Comparison of ENCODE assay signal across 11 mouse cellular contexts in genomic region chr7:79544281-79545065, GRCm38 (mm10).
DNase-seq lines count a peak whose midpoint lies in the region; ATAC-seq and TF ChIP-seq lines count a peak whose summit lies in the region.
"Had no signal": no experiment of that assay in that cellular context is flagged by ENCODE, and none has a peak within 500 bp of the region (broad histone marks: within the 10 kb centered on the region; RNA-seq: fewer than 3 reads in every experiment).

No protein-coding gene starts in this region.

- H3K27ac ChIP-seq in embryonic facial prominence, embryonic 11.5 days (replicated peaks; ENCODE audit: low read depth, low read length): 0 out of 2 replicates have a peak overlapping the region, but pooled peaks have one; percentile 4
- peak overlapping the region; percentile 85 for H3K27ac ChIP-seq in hindbrain, embryonic 14.5 days
- H3K27ac ChIP-seq in midbrain, postnatal 0 days (ENCODE audit: low read depth, low read length): peak overlapping the region; percentile 70; the same call in 1 of the 2 replicates
- H3K27ac ChIP-seq: limb, embryonic 13.5 days had no signal

- no peaks in the 10 kb centered on the region for H3K9me3 ChIP-seq in embryonic facial prominence, embryonic 11.5 days (replicated peaks; ENCODE audit: control insufficient read depth, low read length)
- no peaks in the 10 kb centered on the region for H3K9me3 ChIP-seq in hindbrain, embryonic 14.5 days (ENCODE audit: control insufficient read depth, low read length)
- H3K9me3 ChIP-seq in midbrain, postnatal 0 days (ENCODE audit: low read length): no peaks in the 10 kb centered on the region
- H3K9me3 ChIP-seq: limb, embryonic 13.5 days had no signal

- H3K4me1 ChIP-seq in embryonic facial prominence, embryonic 11.5 days (ENCODE audit: control insufficient read depth, insufficient read depth, low read length): no peaks in the 10 kb centered on the region
- peaks cover 38% of the 10 kb centered on the region for H3K4me1 ChIP-seq in hindbrain, embryonic 14.5 days (replicated peaks; ENCODE audit: control insufficient read depth, insufficient read depth, low read length)
- peaks cover 5% of the 10 kb centered on the region; the same call in 1 of the 2 replicates for H3K4me1 ChIP-seq in midbrain, postnatal 0 days (ENCODE audit: insufficient read depth, low read length)

- no peaks in the 10 kb centered on the region for H3K36me3 ChIP-seq in embryonic facial prominence, embryonic 11.5 days (replicated peaks; ENCODE audit: control insufficient read depth, insufficient read depth, low read depth, low read length)
- H3K36me3 ChIP-seq in hindbrain, embryonic 14.5 days (replicated peaks; ENCODE audit: control insufficient read depth, insufficient read depth): no peaks in the 10 kb centered on the region
- no peaks in the 10 kb centered on the region for H3K36me3 ChIP-seq in midbrain, postnatal 0 days (ENCODE audit: insufficient read depth, low read length)
- H3K36me3 ChIP-seq: limb, embryonic 13.5 days had no signal

- no peak overlapping the region for H3K9ac ChIP-seq in embryonic facial prominence, embryonic 11.5 days (replicated peaks; ENCODE audit: low read length)
- peak overlapping the region; percentile 62 for H3K9ac ChIP-seq in hindbrain, embryonic 14.5 days
- H3K9ac ChIP-seq in midbrain, postnatal 0 days (replicated peaks; ENCODE audit: low read length, poor library complexity, severe bottlenecking): no peak overlapping the region
- H3K9ac ChIP-seq: limb, embryonic 13.5 days had no signal

- TF ChIP-seq POLR2A in brain, embryonic 14.5 days (IDR thresholded peaks at IDR 0.05; ENCODE audit: borderline replicate concordance, extremely low read depth, insufficient read depth, insufficient read length, poor library complexity, severe bottlenecking): no peak

- peaks cover 83% of the 10 kb centered on the region for H3K27me3 ChIP-seq in embryonic facial prominence, embryonic 11.5 days (ENCODE audit: control insufficient read depth, insufficient read depth, low read length)
- H3K27me3 ChIP-seq in hindbrain, embryonic 14.5 days (ENCODE audit: control insufficient read depth, insufficient read depth, low read length): peaks cover 32% of the 10 kb centered on the region
- H3K27me3 ChIP-seq in midbrain, postnatal 0 days (ENCODE audit: insufficient read depth, low read length): peaks cover 30% of the 10 kb centered on the region

- TF ChIP-seq CTCF in brain, embryonic 14.5 days (IDR thresholded peaks at IDR 0.05; ENCODE audit: borderline replicate concordance, extremely low read depth, insufficient read depth, insufficient read length): no peak
- no peak for TF ChIP-seq CTCF in midbrain, postnatal 0 days (IDR thresholded peaks at IDR 0.05)

- WGBS in embryonic facial prominence, embryonic 11.5 days: 2% methylated on average over 37 of the region's 37 CpGs
- WGBS in hindbrain, embryonic 14.5 days: 4% methylated on average over 37 of the region's 37 CpGs
- WGBS in midbrain, postnatal 0 days: 15% methylated on average over 37 of the region's 37 CpGs

- no peak overlapping the region for H3K4me2 ChIP-seq in embryonic facial prominence, embryonic 11.5 days (ENCODE audit: low read depth, low read length)
- H3K4me2 ChIP-seq in hindbrain, embryonic 14.5 days (replicated peaks): peak overlapping the region; percentile 66
- H3K4me2 ChIP-seq in midbrain, postnatal 0 days (ENCODE audit: low read depth, low read length, poor library complexity, severe bottlenecking): peak overlapping the region; percentile 49; the same call in 1 of the 2 replicates

- no peak overlapping the region for H3K4me3 ChIP-seq in embryonic facial prominence, embryonic 11.5 days (ENCODE audit: low read depth, low read length)
- no peak overlapping the region for H3K4me3 ChIP-seq in hindbrain, embryonic 14.5 days (replicated peaks; ENCODE audit: low read length)
- H3K4me3 ChIP-seq in midbrain, postnatal 0 days (ENCODE audit: low read depth, low read length): no peak overlapping the region

- DNase-seq in brain, embryonic 14.5 days (ENCODE audit: low read depth): peak; percentile 81
- DNase-seq in embryonic facial prominence, embryonic 11.5 days (ENCODE audit: low spot score): peak; percentile 27
- DNase-seq in hindbrain, embryonic 14.5 days (ENCODE audit: low spot score): no peak
- DNase-seq in midbrain, postnatal 0 days (ENCODE audit: low spot score): no peak
- DNase-seq in frontal cortex, postnatal 36 days (ENCODE audit: low spot score in 2 of 2): no peak
- DNase-seq in right cerebral cortex, postnatal 36 days (ENCODE audit: low spot score in 2 of 2): no peak
- DNase-seq: heart, postnatal 36 days; lung, postnatal 14 days; thymus, postnatal 14 days had no signal

- ATAC-seq in embryonic facial prominence, embryonic 11.5 days (replicated peaks; ENCODE audit: insufficient number of reproducible peaks, low FRiP score, low TSS enrichment, low read depth): no peak
- no peak for ATAC-seq in hindbrain, embryonic 14.5 days (ENCODE audit: low FRiP score)
- no peak for ATAC-seq in midbrain, postnatal 0 days (ENCODE audit: low FRiP score)
- no peak for ATAC-seq in erythroblast, adult 5-6 weeks (replicated peaks; ENCODE audit: low FRiP score, poor library complexity, severe bottlenecking)

Comparison
In these comparisons a context has a peak if more than half of its experiments do, and no peak if none do; other contexts are left out.
1. DNase-seq: peak in brain, embryonic 14.5 days (single experiment) and embryonic facial prominence, embryonic 11.5 days (single experiment); none in hindbrain, embryonic 14.5 days (single experiment), midbrain, postnatal 0 days (single experiment), frontal cortex, postnatal 36 days (0 of 2) and right cerebral cortex, postnatal 36 days (0 of 2).
2. H3K27ac ChIP-seq: peak in every context shown above with its lines; median percentile 85 in hindbrain, embryonic 14.5 days; 70 in midbrain, postnatal 0 days; 4 in embryonic facial prominence, embryonic 11.5 days.